Mouse (Mus musculus) gastrocnemius, adult 2 months (tissue): ENCODE results near the gene H2afy. TPM values are rescaled to one million over a fixed set of nuclear protein-coding genes. Genes with fewer than 3 reads are reported as not detected.
"Not testable (repeated sequence)": the region's sequence is repeated elsewhere in the genome, so short reads cannot be mapped to it uniquely, and the experiment has no call there.

Experiments
- DNase-seq: peaks from one replicate; pipeline ENCODE4 v3.0.0; 2022
- H3K27ac ChIP-seq: fragments of 200-600 bp; 2 replicates; pipeline ENCODE4 v1.8.1; 2022; ENCODE audit warnings: mild to moderate bottlenecking
- H3K4me3 ChIP-seq: fragments of 200-600 bp; 2 replicates; pipeline ENCODE4 v1.8.1; 2022; ENCODE audit warnings: mild to moderate bottlenecking, moderate library complexity
- CTCF ChIP-seq: fragments of 200-600 bp; IDR thresholded peaks from 2 replicates; pipeline ENCODE4 v1.8.1; 2022; ENCODE audit warnings: antibody characterized with exemption, mild to moderate bottlenecking, moderate library complexity
- intact Hi-C: fragments of 180-260 bp; cut with DNase I; formaldehyde crosslinking; loops from one replicate; pipeline ENCODE4 v1.15.1; 2025
- total RNA-seq, 2 experiments: library from RNA; stranded (reverse); gene quantifications; 2 replicates each; pipeline ENCODE4 v1.2.3; 2021

The H2afy gene
- total RNA-seq, 2 experiments from 2014 or later = 64.1 to 69.2 TPM

- intact Hi-C loops = no loop called here
- Histone ChIP-seq H3K4me3 (no peak overlapping the region), H3K27ac (no peak overlapping the region)
- no peak for DNase-seq
- TF ChIP-seq CTCF = no peak
Measured at GRCm38 (mm10) chr13:56040621-56041020, 95.5 kb downstream of the H2afy start.

- Histone ChIP-seq H3K27ac (no peak overlapping the region), H3K4me3 (no peak overlapping the region)
- no peak for DNase-seq
- intact Hi-C loops = no loop called here
- TF ChIP-seq CTCF = no peak
Measured at GRCm38 (mm10) chr13:56039610-56040371, 96.4 kb downstream of the H2afy start.

- no peak for TF ChIP-seq CTCF
- H3K4me3 ChIP-seq = no peak overlapping the region
- no peak for DNase-seq
- H3K27ac ChIP-seq = no peak overlapping the region
- intact Hi-C loops = no loop called here
Measured at GRCm38 (mm10) chr13:56029006-56029405, 107.2 kb downstream of the H2afy start.

GRCm38 (mm10) chr13:56027996-56028395, 108.2 kb downstream of the H2afy start:
- H3K27ac ChIP-seq, intact Hi-C loops, H3K4me3 ChIP-seq, DNase-seq: not testable (repeated sequence)

- Histone ChIP-seq H3K27ac (no peak overlapping the region), H3K4me3 (no peak overlapping the region)
- intact Hi-C loops = no loop called here
- TF ChIP-seq CTCF = no peak
- no peak for DNase-seq
Measured at GRCm38 (mm10) chr13:56026623-56027022, 109.5 kb downstream of the H2afy start.

- DNase-seq = no peak
- Histone ChIP-seq H3K4me3 (no peak overlapping the region), H3K27ac (no peak overlapping the region)
- intact Hi-C loops = no loop called here
- no peak for TF ChIP-seq CTCF
Measured at GRCm38 (mm10) chr13:56026026-56026425, 110.1 kb downstream of the H2afy start.

GRCm38 (mm10) chr13:56025027-56025410, 111.1 kb downstream of the H2afy start:
- Histone ChIP-seq H3K27ac (no peak overlapping the region), H3K4me3 (no peak overlapping the region)
- intact Hi-C loops = no loop called here
- no peak for DNase-seq
- no peak for TF ChIP-seq CTCF

- no peak for TF ChIP-seq CTCF
- no peak for DNase-seq
- H3K4me3 ChIP-seq = no peak overlapping the region
- intact Hi-C loops = no loop called here
- H3K27ac ChIP-seq = no peak overlapping the region
Measured at GRCm38 (mm10) chr13:56024410-56025026, 111.6 kb downstream of the H2afy start.

Other genes with a start within 250 kb of the H2afy start
- gene Tifab, start 42.5 kb upstream of the H2afy start, total RNA-seq = under 1 TPM; 0.18 to 0.28 TPM
- not detected for gene Neurog1, start 115.8 kb upstream of the H2afy start, total RNA-seq
- 10 to 100 TPM; 30.7 to 35.6 TPM for gene Cxcl14, start 160.2 kb upstream of the H2afy start, total RNA-seq